Comparison of ENCODE assay signal across 11 mouse cellular contexts in genomic region chr4:125865057-125865456, GRCm38 (mm10).
"Had no signal": no experiment of that assay in that cellular context is flagged by ENCODE, and none has a peak within 500 bp of the region (broad histone marks: within the 10 kb centered on the region; RNA-seq: fewer than 3 reads in every experiment).

No protein-coding gene starts in this region.

- H3K9ac ChIP-seq: intestine, embryonic 15.5 days; liver, embryonic 14.5 days; neural tube, embryonic 12.5 days had no signal

- H3K9me3 ChIP-seq: intestine, embryonic 15.5 days; midbrain, embryonic 10.5 days; neural tube, embryonic 12.5 days had no signal

- H3K27ac ChIP-seq: intestine, embryonic 15.5 days; liver, embryonic 14.5 days; midbrain, embryonic 10.5 days; neural tube, embryonic 12.5 days had no signal

- H3K4me2 ChIP-seq: intestine, embryonic 15.5 days; neural tube, embryonic 12.5 days had no signal

- H3K4me1 ChIP-seq: intestine, embryonic 15.5 days; neural tube, embryonic 12.5 days had no signal

- DNase-seq: kidney, adult 18-20 months; kidney, postnatal 25 days; lung, adult 18-20 months; midbrain, embryonic 14.5 days; retina, postnatal 1 day; thymus, postnatal 4 days had no signal

- H3K36me3 ChIP-seq: intestine, embryonic 15.5 days; midbrain, embryonic 10.5 days; neural tube, embryonic 12.5 days had no signal

- H3K27me3 ChIP-seq: intestine, embryonic 15.5 days; neural tube, embryonic 12.5 days had no signal

- H3K4me3 ChIP-seq: intestine, embryonic 15.5 days; midbrain, embryonic 10.5 days; myocyte; neural tube, embryonic 12.5 days had no signal

- ATAC-seq: intestine, embryonic 15.5 days had no signal
